Mouse (Mus musculus) limb, embryonic 14.5 days (tissue): ENCODE data around the gene Plin1. TPM values are rescaled to one million over a fixed set of nuclear protein-coding genes. Genes with fewer than 3 reads are reported as not detected.

Source experiments
- ATAC-seq: fragments of 200-750 bp; cut with Nextera tagmentation; 2 replicates; pipeline ENCODE4 v1.8.0; 2017; ENCODE audit warnings: low read depth, moderate number of reproducible peaks, moderate TSS enrichment; ENCODE audit not compliant: low FRiP score
- DNase-seq: peaks from one replicate; pipeline ENCODE4 v3.0.0-alpha.2; 2015; ENCODE audit warnings: low spot score
- H3K27ac ChIP-seq: fragments of 300-500 bp; sonication (generic); replicated peaks from 2 replicates; pipeline ENCODE4 v1.5.1; 2014; ENCODE audit warnings: low read depth, mild to moderate bottlenecking, low read length, moderate library complexity, mixed read lengths
- H3K27me3 ChIP-seq: fragments of 300-500 bp; sonication (generic); 2 replicates; pipeline ENCODE4 v1.6.1; 2014; ENCODE audit warnings: low read length, mixed read lengths; ENCODE audit not compliant: control insufficient read depth, insufficient read depth
- H3K36me3 ChIP-seq: fragments of 300-500 bp; sonication (generic); 2 replicates; pipeline ENCODE4 v1.6.1; 2014; ENCODE audit warnings: mild to moderate bottlenecking, low read length, moderate library complexity, mixed read lengths; ENCODE audit not compliant: control insufficient read depth, insufficient read depth
- H3K4me1 ChIP-seq: fragments of 300-500 bp; sonication (generic); 2 replicates; pipeline ENCODE4 v1.6.1; 2014; ENCODE audit warnings: antibody characterized with exemption, low read length, mixed read lengths; ENCODE audit not compliant: control insufficient read depth, insufficient read depth
- H3K4me2 ChIP-seq: fragments of 300-500 bp; sonication (generic); replicated peaks from 2 replicates; pipeline ENCODE4 v1.6.1; 2014; ENCODE audit warnings: low read depth, mild to moderate bottlenecking, low read length, moderate library complexity; ENCODE audit not compliant: severe bottlenecking
- H3K4me3 ChIP-seq: fragments of 300-500 bp; sonication (generic); replicated peaks from 2 replicates; pipeline ENCODE4 v1.5.1; 2014; ENCODE audit warnings: low read length
- H3K9ac ChIP-seq: fragments of 300-500 bp; sonication (generic); 2 replicates; pipeline ENCODE4 v1.6.1; 2014; ENCODE audit warnings: mild to moderate bottlenecking, low read depth, low read length, moderate library complexity; ENCODE audit not compliant: severe bottlenecking
- H3K9me3 ChIP-seq: fragments of 300-500 bp; sonication (generic); 2 replicates; pipeline ENCODE4 v1.6.1; 2016; ENCODE audit warnings: low read length; ENCODE audit not compliant: control insufficient read depth
- POLR2A ChIP-seq: fragments of 200-500 bp; IDR thresholded peaks from 2 replicates; pipeline ENCODE4 v1.8.0; 2012; ENCODE audit warnings: inconsistent platforms, mild to moderate bottlenecking, moderate library complexity, borderline replicate concordance; ENCODE audit not compliant: insufficient read depth, insufficient read length; ENCODE audit errors: extremely low read depth
- WGBS: fragments of 180-500 bp; shearing (Covaris S2); extraction: QIAGEN DNeasy Blood & Tissue Kit; methylation state at CpG from one replicate; pipeline ENCODE4 v1.1.7; 2014; 5-methylcytosine and 5-hydroxymethylcytosine counted together
- polyA plus RNA-seq, 2 experiments: library from polyadenylated mRNA; depleted of rRNA in 1 of 2; stranded (reverse) in 1 of 2; unstranded in 1 of 2; fragments of >200 nt; fragmentation: Nextera tagmentation in 1 of 2; extraction: Ambion mirVana in 1 of 2; gene quantifications; 2 replicates each; pipeline versions ENCODE4 v1.2.1 to v1.2.3; 2012 to 2014

Gene Plin1
- polyA plus RNA-seq, 2 experiments: 0.21 TPM; not detected in 1

DNA sequence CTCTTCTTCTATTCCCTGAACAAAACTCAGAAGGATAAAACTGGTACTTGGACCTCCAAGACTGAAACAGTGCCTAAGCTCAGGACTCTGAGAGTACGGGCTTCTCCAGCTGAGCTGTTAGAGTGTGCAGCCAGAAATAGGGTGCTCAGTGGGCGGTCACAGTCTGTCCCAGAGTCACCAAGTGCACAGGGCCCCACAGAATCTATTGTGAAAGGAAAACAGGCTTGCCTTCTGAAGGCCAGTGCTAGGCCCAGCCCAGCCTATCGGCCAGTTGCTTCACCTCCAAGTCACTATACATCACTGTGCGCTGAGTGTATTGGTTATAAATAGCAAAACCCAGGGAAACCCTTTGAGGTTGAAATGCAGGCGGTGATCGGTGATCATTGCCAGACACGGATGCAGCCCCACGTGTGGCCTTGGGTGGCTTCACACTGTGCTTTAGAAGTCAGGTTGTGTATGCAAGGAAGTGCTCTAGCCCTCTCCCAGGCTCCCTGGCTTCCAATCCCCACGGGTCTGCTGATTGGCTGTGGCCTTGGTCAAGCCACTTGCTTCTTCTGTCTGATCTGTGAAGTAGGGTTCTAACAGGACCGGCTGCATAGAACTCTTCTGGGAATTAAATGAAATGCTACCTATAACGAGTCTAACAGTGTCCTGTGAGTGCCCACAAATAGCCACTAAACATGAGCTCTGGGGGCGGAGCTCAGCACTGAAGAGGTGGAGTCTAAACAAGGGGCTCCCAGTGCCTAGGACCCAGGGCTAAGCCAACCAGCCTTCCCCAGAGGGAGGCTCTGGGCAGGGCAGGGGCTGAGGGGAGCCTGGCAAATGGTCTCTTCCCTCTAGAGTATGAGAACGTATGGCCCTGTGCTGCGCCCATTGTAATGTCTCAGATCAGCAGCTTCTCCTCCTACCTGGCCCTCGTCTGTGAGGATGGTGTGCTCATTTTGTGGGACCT lies 39.1 kb upstream of the Plin1 start:
- no peak for ATAC-seq
- Histone ChIP-seq H3K4me3 (no peak overlapping the region), H3K36me3 (no peaks in the 10 kb centered on the region), H3K27me3 (no peaks in the 10 kb centered on the region), H3K9ac (no peak overlapping the region), H3K9me3 (no peaks in the 10 kb centered on the region), H3K4me1 (no peaks in the 10 kb centered on the region), H3K27ac (no peak overlapping the region), H3K4me2 (no peak overlapping the region)
- WGBS: 35% methylated on average over 15 of the region's 15 CpGs
- no peak for TF ChIP-seq POLR2A
- DNase-seq: no peak

DNA sequence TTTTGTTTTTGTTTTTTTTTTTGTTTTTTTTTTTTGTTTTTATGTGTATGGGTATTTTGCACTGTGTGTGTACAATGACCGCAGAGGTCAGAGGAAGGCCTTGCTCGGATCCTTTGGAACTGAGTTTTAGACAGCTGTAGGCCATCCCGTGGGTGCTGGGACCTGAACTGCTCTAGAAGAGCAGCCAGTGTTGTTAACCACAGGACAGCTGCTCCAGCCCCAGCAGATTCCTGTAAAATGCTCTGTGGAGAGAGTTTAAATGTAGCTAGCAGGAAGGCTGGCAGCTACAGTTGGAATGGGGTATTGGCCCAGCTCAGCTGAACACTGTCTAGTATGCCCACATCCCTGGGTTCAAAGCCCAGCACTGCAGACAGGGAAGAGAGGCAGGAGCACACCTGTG lies 37.0 kb upstream of the Plin1 start:
- Histone ChIP-seq H3K4me1 (no peaks in the 10 kb centered on the region), H3K9me3 (no peaks in the 10 kb centered on the region), H3K36me3 (no peaks in the 10 kb centered on the region), H3K27me3 (no peaks in the 10 kb centered on the region), H3K9ac (no peak overlapping the region), H3K27ac (no peak overlapping the region), H3K4me3 (no peak overlapping the region), H3K4me2 (no peak overlapping the region)
- no peak for TF ChIP-seq POLR2A
- no peak for ATAC-seq
- WGBS: 78% methylated on average over 3 of the region's 3 CpGs
- no peak for DNase-seq

DNA sequence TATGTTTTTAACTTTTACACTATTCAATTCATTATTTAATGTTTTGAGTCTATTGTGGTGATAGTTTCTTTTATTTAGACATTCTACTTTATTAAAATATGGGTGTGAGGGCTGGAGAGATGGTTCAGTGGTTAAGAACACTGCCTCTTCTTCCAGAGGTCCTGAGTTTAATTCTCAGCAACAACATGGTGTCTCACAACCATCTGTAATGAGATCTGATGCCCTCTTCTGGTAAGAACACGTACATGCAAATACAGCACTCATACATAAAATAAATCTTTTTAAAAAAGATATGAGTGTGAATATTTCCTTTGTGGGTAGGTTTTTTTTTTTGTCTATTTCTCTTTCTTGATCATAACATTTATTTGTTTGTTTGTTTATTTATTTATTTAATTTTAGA lies 33.3 kb upstream of the Plin1 start:
- Histone ChIP-seq H3K27me3 (no peaks in the 10 kb centered on the region), H3K36me3 (no peaks in the 10 kb centered on the region), H3K4me2 (no peak overlapping the region), H3K27ac (no peak overlapping the region), H3K9ac (no peak overlapping the region), H3K4me3 (no peak overlapping the region), H3K9me3 (no peaks in the 10 kb centered on the region), H3K4me1 (no peaks in the 10 kb centered on the region)
- no peak for ATAC-seq
- DNase-seq: no peak
- WGBS: 42% methylated on average over 1 of the region's 1 CpGs
- no peak for TF ChIP-seq POLR2A

DNA sequence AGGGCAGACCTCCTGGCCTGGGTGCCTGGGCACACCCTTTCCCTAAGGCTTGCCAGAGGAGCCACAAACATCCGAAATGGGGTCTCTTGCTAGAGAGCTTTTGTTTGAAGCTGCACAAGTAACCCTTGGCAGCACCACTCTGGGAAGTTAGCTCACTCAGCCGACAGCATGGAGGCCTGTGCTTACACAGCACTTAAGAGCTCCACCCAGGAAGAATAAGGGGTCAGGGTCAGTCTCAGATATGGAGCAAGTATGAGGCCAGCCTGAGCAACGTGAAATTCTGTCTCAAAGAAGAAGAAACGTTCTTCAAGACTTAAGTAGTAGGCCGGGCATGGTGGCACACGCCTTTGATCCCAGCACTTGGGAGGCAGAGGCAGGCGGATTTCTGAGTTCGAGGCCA lies 29.4 kb upstream of the Plin1 start:
- no peak overlapping the region for H3K4me2 ChIP-seq
- DNase-seq (no peak), ATAC-seq (no peak)
- no peak overlapping the region for H3K9ac ChIP-seq
- H3K9me3 ChIP-seq: no peaks in the 10 kb centered on the region
- WGBS: 77% methylated on average over 8 of the region's 8 CpGs
- no peaks in the 10 kb centered on the region for H3K4me1 ChIP-seq
- H3K27me3 ChIP-seq: no peaks in the 10 kb centered on the region
- no peaks in the 10 kb centered on the region for H3K36me3 ChIP-seq
- TF ChIP-seq POLR2A: no peak
- no peak overlapping the region for H3K27ac ChIP-seq
- H3K4me3 ChIP-seq: no peak overlapping the region

DNA sequence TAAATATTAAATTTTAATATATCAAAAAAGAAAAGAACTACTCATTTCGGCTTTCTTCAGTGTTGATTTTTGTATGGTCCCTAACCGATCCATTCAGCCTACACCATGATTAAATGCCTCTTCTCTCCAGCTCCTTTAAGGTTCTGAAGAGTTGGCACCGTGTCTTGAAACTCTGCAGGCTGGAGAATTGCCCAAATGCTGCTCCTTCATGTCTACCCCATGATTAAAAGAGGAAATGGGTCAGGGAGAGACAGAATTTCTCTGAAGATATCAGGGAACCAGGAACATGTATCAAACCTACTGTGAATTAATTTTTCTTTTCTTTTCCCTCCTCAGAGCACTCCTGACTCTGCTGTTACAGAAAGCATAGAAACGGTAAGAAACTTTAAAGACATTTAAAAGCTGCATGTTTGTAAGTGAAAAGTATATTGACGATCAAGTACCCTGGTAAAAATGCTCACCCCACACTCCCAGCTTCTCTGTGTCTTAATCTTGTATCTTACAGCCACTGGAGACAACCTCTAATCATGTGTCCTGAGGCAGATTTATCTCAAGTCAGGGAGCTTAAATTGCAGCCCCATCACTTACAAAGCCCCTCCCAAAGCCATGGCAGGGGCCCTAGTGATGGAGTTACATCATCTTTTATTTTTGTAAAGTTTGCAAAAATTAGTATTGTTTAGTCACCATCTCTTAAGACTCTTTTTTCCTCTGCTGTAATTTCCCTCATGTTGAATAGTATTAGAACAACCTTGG lies 28.6 kb upstream of the Plin1 start:
- Histone ChIP-seq H3K9me3 (no peaks in the 10 kb centered on the region), H3K36me3 (no peaks in the 10 kb centered on the region), H3K27me3 (no peaks in the 10 kb centered on the region), H3K9ac (no peak overlapping the region), H3K4me1 (no peaks in the 10 kb centered on the region), H3K27ac (no peak overlapping the region), H3K4me2 (no peak overlapping the region), H3K4me3 (no peak overlapping the region)
- DNase-seq (no peak), ATAC-seq (no peak)
- TF ChIP-seq POLR2A: no peak
- WGBS: 70% methylated on average over 5 of the region's 5 CpGs
